Mouse (Mus musculus): ENCODE results near the gene Epha4. TPM values are rescaled to one million over a fixed set of nuclear protein-coding genes. Genes with fewer than 3 reads are reported as not detected.

Gene Epha4
- polyA plus RNA-seq, 1 experiment from 2014 or later, result 9.6 TPM

- Histone ChIP-seq H3K4me1 (ENCODE audit: insufficient read depth, low read depth, low read length) (no peaks in the 10 kb centered on the region), H3K4me3 (ENCODE audit: low read depth, low read length) (no peak overlapping the region), H3K9me3 (ENCODE audit: low read length) (no peaks in the 10 kb centered on the region), H3K27me3 (replicated peaks; ENCODE audit: insufficient read depth, low read length) (no peaks in the 10 kb centered on the region), H3K36me3 (ENCODE audit: insufficient read depth, low read length) (no peaks in the 10 kb centered on the region), H3K4me2 (replicated peaks; ENCODE audit: low read depth, low read length) (no peak overlapping the region), H3K27ac (ENCODE audit: low read length) (no peak overlapping the region), H3K9ac (replicated peaks; ENCODE audit: low read depth) (no peak overlapping the region)
- 84% methylated on average over 12 of the region's 12 CpGs for WGBS
- ATAC-seq (no peak), DNase-seq (ENCODE audit: low spot score) (no peak)
- TF ChIP-seq CTCF (IDR thresholded peaks at IDR 0.05) (no peak), EP300 (IDR thresholded peaks at IDR 0.05) (no peak)
Observed at GRCm38 (mm10) chr1:77539945-77540344, 25.1 kb upstream of the Epha4 start.

- DNase-seq (ENCODE audit: low spot score) (peak; percentile 60), ATAC-seq (peak; percentile 67)
- H3K27ac ChIP-seq (ENCODE audit: low read length), result no peak overlapping the region
- no peaks in the 10 kb centered on the region for H3K9me3 ChIP-seq (ENCODE audit: low read length)
- H3K9ac ChIP-seq (replicated peaks; ENCODE audit: low read depth), result no peak overlapping the region
- H3K4me2 ChIP-seq (replicated peaks; ENCODE audit: low read depth, low read length), result no peak overlapping the region
- TF ChIP-seq EP300 (IDR thresholded peaks at IDR 0.05) (peak; percentile 99), CTCF (IDR thresholded peaks at IDR 0.05) (no peak)
- no peak overlapping the region for H3K4me3 ChIP-seq (ENCODE audit: low read depth, low read length)
- H3K36me3 ChIP-seq (ENCODE audit: insufficient read depth, low read length), result no peaks in the 10 kb centered on the region
- H3K4me1 ChIP-seq (ENCODE audit: insufficient read depth, low read depth, low read length), result no peaks in the 10 kb centered on the region
- WGBS, result 33% methylated on average over 2 of the region's 2 CpGs
- no peaks in the 10 kb centered on the region for H3K27me3 ChIP-seq (replicated peaks; ENCODE audit: insufficient read depth, low read length)
Observed at GRCm38 (mm10) chr1:77538559-77538958, 23.7 kb upstream of the Epha4 start.

- TF ChIP-seq EP300 (IDR thresholded peaks at IDR 0.05) (peak; percentile 78), CTCF (IDR thresholded peaks at IDR 0.05) (no peak)
Observed at GRCm38 (mm10) chr1:77535905-77536304, 21.0 kb upstream of the Epha4 start.

GRCm38 (mm10) chr1:77532576-77533183 is 17.8 kb upstream of the Epha4 start:
- no peak overlapping the region for H3K4me2 ChIP-seq (replicated peaks; ENCODE audit: low read depth, low read length)
- WGBS, result 45% methylated on average over 6 of the region's 6 CpGs
- ATAC-seq (no peak), DNase-seq (ENCODE audit: low spot score) (no peak)
- no peak overlapping the region for H3K4me3 ChIP-seq (ENCODE audit: low read depth, low read length)
- no peaks in the 10 kb centered on the region for H3K36me3 ChIP-seq (ENCODE audit: insufficient read depth, low read length)
- H3K9me3 ChIP-seq (ENCODE audit: low read length), result no peaks in the 10 kb centered on the region
- H3K27me3 ChIP-seq (replicated peaks; ENCODE audit: insufficient read depth, low read length), result no peaks in the 10 kb centered on the region
- H3K4me1 ChIP-seq (ENCODE audit: insufficient read depth, low read depth, low read length), result no peaks in the 10 kb centered on the region
- no peak overlapping the region for H3K9ac ChIP-seq (replicated peaks; ENCODE audit: low read depth)
- no peak overlapping the region for H3K27ac ChIP-seq (ENCODE audit: low read length)
- TF ChIP-seq EP300 (IDR thresholded peaks at IDR 0.05) (no peak), CTCF (IDR thresholded peaks at IDR 0.05) (no peak)

More at GRCm38 (mm10) chr1:77535905-77536304, 21.0 kb upstream of the Epha4 start:
- H3K36me3 ChIP-seq (ENCODE audit: insufficient read depth, low read length), result no peaks in the 10 kb centered on the region
- no peak overlapping the region for H3K9ac ChIP-seq (replicated peaks; ENCODE audit: low read depth)
- WGBS, result 10% methylated on average over 5 of the region's 5 CpGs
- no peak overlapping the region for H3K4me3 ChIP-seq (ENCODE audit: low read depth, low read length)
- no peaks in the 10 kb centered on the region for H3K9me3 ChIP-seq (ENCODE audit: low read length)
- H3K4me2 ChIP-seq (replicated peaks; ENCODE audit: low read depth, low read length), result no peak overlapping the region
- H3K27ac ChIP-seq (ENCODE audit: low read length), result no peak overlapping the region
- DNase-seq (ENCODE audit: low spot score) (peak; percentile 64), ATAC-seq (peak; percentile 81)
- no peaks in the 10 kb centered on the region for H3K4me1 ChIP-seq (ENCODE audit: insufficient read depth, low read depth, low read length)
- no peaks in the 10 kb centered on the region for H3K27me3 ChIP-seq (replicated peaks; ENCODE audit: insufficient read depth, low read length)

- Histone ChIP-seq H3K9me3 (ENCODE audit: low read length) (no peaks in the 10 kb centered on the region), H3K4me1 (ENCODE audit: insufficient read depth, low read depth, low read length) (no peaks in the 10 kb centered on the region), H3K4me3 (ENCODE audit: low read depth, low read length) (no peak overlapping the region), H3K36me3 (ENCODE audit: insufficient read depth, low read length) (no peaks in the 10 kb centered on the region), H3K9ac (replicated peaks; ENCODE audit: low read depth) (no peak overlapping the region), H3K27ac (ENCODE audit: low read length) (no peak overlapping the region), H3K4me2 (replicated peaks; ENCODE audit: low read depth, low read length) (no peak overlapping the region), H3K27me3 (replicated peaks; ENCODE audit: insufficient read depth, low read length) (no peaks in the 10 kb centered on the region)
- peak; percentile 65 for ATAC-seq
- TF ChIP-seq CTCF (IDR thresholded peaks at IDR 0.05) (no peak), EP300 (IDR thresholded peaks at IDR 0.05) (no peak)
- 46% methylated on average over 5 of the region's 5 CpGs for WGBS
- DNase-seq (ENCODE audit: low spot score), result peak; percentile 25
Observed at GRCm38 (mm10) chr1:77531934-77532575, 17.2 kb upstream of the Epha4 start.

- H3K4me3 ChIP-seq (ENCODE audit: low read depth, low read length), result no peak overlapping the region
- ATAC-seq, result peak; percentile 46
Observed at GRCm38 (mm10) chr1:77525082-77525481, 10.2 kb upstream of the Epha4 start.

More at GRCm38 (mm10) chr1:77525082-77525481, 10.2 kb upstream of the Epha4 start:
- Histone ChIP-seq H3K27ac (ENCODE audit: low read length) (no peak overlapping the region), H3K9me3 (ENCODE audit: low read length) (no peaks in the 10 kb centered on the region), H3K36me3 (ENCODE audit: insufficient read depth, low read length) (no peaks in the 10 kb centered on the region), H3K27me3 (replicated peaks; ENCODE audit: insufficient read depth, low read length) (no peaks in the 10 kb centered on the region), H3K4me2 (replicated peaks; ENCODE audit: low read depth, low read length) (0 out of 2 replicates have a peak overlapping the region, but pooled peaks have one; percentile 5), H3K4me1 (ENCODE audit: insufficient read depth, low read depth, low read length) (peaks cover 3% of the 10 kb centered on the region; the same call in 1 of the 2 replicates), H3K9ac (replicated peaks; ENCODE audit: low read depth) (no peak overlapping the region)
- WGBS, result 40% methylated on average over 8 of the region's 8 CpGs
- DNase-seq (ENCODE audit: low spot score), result peak; percentile 30
- TF ChIP-seq EP300 (IDR thresholded peaks at IDR 0.05) (peak; percentile 54), CTCF (IDR thresholded peaks at IDR 0.05) (no peak)
